Mouse (Mus musculus) left cerebral cortex, postnatal 4 days (tissue): Measurements from ENCODE around the gene Ino80d. TPM values are rescaled to one million over a fixed set of nuclear protein-coding genes. Genes with fewer than 3 reads are reported as not detected.

ENCODE experiments used
- DNase-seq: peaks from one replicate; pipeline ENCODE4 v3.0.0-alpha.2; 2022
- intact Hi-C: fragments of 180-260 bp; cut with DNase I; formaldehyde crosslinking; loops from one replicate; pipeline ENCODE4 v1.15.1; 2025
- total RNA-seq, 2 experiments: library from RNA; stranded (reverse); gene quantifications; 2 replicates each; pipeline ENCODE4 v1.2.3; 2021

Gene Ino80d
- total RNA-seq, 2 experiments from 2014 or later, result 32.0 to 32.7 TPM

DNA sequence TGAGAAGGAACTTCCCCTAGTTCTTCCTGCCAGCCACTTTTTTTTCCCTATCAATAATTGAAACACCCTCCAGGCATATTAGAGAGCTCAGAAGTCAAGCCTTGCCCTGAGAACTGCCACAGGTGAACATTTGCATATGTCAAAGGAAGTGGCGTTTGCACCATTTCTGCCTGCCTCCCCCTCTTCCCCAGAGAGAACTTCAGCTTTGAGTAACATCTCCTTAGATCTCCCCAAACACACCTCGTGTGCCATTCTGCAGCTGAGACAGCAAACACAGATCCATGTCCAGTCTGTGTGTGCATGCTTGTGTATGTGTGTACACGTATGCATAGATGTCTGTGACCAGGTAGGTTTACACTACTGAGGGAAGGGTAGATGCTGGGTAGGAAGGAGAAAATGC is 112.6 kb downstream of the Ino80d start:
- no peak for DNase-seq
- intact Hi-C loops, result no loop called here

GRCm38 (mm10) chr1:62993348-62993747 is 121.1 kb downstream of the Ino80d start:
- DNase-seq, result no peak
- intact Hi-C loops, result no loop called here

DNA sequence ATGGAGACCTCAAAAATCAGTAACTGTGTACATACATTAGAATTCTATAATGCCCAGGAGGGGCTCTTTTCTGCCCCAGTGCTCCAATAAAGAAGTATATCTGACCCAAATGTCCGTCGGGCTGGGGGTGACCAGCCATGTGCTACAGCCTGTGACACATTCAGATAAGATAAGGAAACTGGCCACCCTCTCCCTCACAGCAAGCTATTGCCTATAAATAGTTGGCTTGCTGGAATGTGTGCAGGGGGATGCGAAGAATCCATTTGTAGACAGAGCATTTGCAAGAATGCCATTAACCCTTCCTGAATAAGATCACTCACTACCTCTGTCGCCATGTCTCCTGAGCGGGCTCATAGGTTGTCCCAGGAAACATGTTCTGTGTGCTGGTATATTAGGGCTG is 121.8 kb downstream of the Ino80d start:
- DNase-seq, result no peak
- intact Hi-C loops, result no loop called here

- intact Hi-C loops, result no loop called here
- DNase-seq, result no peak
These were observed 123.4 kb downstream of the Ino80d start for GRCm38 (mm10) chr1:62991021-62991420.

DNA sequence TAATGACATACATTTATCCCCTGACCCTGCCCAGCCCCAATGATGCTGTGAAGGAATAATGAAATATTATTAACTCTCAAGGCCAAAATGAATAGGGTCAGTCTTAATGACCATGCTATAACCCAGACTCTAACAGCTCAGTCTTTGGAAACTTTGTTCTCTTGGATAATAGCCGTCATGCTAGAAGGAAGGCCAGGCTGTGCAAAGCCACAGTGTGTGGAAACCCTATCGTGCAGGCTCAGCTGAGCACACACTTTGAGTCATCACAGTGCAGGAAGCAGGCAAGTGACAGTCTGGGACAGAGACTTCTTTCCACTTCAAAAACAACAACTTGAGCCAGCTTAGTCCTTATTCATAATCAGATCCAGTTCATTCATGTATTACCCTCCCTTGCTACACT is 126.9 kb downstream of the Ino80d start:
- intact Hi-C loops, result loop anchor here (10.0 kb wide), 1 partner anchor 1933 kb away; no protein-coding TSS in a partner anchor
- no peak for DNase-seq

DNA sequence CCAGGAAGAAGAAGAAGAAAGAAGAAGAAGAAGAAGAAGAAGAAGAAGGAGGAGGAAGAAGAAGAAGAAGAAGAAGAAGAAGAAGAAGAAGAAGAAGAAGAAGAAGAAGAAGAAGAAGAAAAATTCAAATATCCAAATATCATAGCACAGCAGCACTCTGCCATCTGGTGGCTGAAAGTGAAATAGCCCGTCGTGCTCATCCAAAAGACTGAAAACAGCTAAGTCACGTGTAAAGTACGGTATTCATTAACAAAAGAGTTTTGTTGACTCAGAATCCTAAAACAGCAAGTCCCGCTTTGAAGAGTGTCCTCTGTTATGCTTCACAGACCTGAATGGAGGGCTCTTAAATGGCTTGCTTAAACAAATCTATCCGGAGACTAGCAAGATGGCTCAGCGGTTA is 128.2 kb downstream of the Ino80d start:
- DNase-seq, result peak; percentile 45
- intact Hi-C loops, result loop anchor here (10.0 kb wide), 1 partner anchor 1931 kb away; no protein-coding TSS in a partner anchor

- intact Hi-C loops, result loop anchor here (10.0 kb wide), 1 partner anchor 1930 kb away; no protein-coding TSS in a partner anchor
- DNase-seq, result peak; percentile 43
These were observed 129.9 kb downstream of the Ino80d start for GRCm38 (mm10) chr1:62984566-62984965.

GRCm38 (mm10) chr1:62976742-62977141 is 137.7 kb downstream of the Ino80d start:
- intact Hi-C loops, result no loop called here
- no peak for DNase-seq

- no peak for DNase-seq
- intact Hi-C loops, result loop anchor here (10.0 kb wide), 2 partner anchors 172 to 1782 kb away; no protein-coding TSS in a partner anchor
These were observed 147.6 kb downstream of the Ino80d start for GRCm38 (mm10) chr1:62966885-62967284.

GRCm38 (mm10) chr1:62964291-62964690 is 150.2 kb downstream of the Ino80d start:
- intact Hi-C loops, result loop anchor here (5.0 to 10.0 kb wide), 3 partner anchors 169 to 1779 kb away; no protein-coding TSS in a partner anchor
- peak; percentile 75 for DNase-seq

DNA sequence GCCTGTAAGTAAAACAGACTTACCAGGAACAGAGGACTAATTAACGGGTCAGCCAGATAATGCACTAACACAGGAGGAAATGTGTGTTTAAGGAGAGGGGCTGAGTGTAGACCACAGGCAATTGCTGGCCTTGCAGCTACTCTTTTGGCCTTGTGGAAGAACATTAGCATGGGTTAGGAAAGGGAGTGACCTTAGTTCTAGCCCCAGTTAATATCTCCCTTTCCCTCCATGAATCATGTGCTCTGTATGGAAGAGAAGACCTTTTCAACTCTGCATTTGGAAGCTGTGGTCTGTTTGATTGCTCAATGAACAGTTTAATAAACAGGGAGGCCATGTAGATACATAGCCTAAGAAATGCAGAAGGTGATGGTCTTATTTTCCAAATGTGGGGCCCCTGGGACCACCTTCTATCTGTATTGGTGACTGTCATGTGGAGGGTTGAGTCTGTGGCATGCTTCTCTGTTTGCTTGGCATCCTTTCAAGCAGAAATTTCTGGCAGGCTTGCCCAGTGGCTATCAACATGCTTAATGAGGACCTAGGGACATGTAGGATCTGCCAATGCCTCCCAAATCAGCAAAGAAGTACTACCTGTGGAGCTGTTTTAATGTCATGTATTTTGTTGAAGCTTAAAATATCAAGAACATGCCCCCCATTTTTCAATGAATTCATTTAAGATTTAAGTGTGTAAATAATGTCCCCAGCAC is 157.4 kb downstream of the Ino80d start:
- intact Hi-C loops, result no loop called here
- peak; percentile 23 for DNase-seq

DNA sequence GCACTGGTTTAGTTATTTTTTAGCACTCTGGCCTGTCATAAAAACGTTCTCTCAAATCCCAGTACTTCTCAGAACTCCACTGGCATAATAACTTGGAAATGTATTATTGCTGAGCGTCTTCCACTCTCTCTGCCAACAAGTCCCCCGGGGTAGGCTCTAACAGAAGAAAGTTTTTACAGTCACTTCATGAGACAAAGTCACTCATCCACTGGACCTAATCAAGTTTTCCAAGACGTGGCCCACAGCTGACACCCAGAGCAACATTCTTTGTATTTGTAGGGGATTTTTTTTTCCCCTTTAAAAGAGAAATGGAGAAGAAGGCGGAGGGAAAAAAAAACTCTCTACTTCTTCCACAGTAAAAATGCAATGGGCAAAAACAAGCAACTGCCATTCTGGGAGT is 157.9 kb downstream of the Ino80d start:
- intact Hi-C loops, result no loop called here
- no peak for DNase-seq

GRCm38 (mm10) chr1:62955340-62955739 is 159.1 kb downstream of the Ino80d start:
- intact Hi-C loops, result no loop called here
- no peak for DNase-seq

GRCm38 (mm10) chr1:62953036-62953435 is 161.4 kb downstream of the Ino80d start:
- DNase-seq, result no peak
- intact Hi-C loops, result no loop called here

- intact Hi-C loops, result no loop called here
- DNase-seq, result no peak
These were observed 162.1 kb downstream of the Ino80d start for GRCm38 (mm10) chr1:62952319-62952718.

DNA sequence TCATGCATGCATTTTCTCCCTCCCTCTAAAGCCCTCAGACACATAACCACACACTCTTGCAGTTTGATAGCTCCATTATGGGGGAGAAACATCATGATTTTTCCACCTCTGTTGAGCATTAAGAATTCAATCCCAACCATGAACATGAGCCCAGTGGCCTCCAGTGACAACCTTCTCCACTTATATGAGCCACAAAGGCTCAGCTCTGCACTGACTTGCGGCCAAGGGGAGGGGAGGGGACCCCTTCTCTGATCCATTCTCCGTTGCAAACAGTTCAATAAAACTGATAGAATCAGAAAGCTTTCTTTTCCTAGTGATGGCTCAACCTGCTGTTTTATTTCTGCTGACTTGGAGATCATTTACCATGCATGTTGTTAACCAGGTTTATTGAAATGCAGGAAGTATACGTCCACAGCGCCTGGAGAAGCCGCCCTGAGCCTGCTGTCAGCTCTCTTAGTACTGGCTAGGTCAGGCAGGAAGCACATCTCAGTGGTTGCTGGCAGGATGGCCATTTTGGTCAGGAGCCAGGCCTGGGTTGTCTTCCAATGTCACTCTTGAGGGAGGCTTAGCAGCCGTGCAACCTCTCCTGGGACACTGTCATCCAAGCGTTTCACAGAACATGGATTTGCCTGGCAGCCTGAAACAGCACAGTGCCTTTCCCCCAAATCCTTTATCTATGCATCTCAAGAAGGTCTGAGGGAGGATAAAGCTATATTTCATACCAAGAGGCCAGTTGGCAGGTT is 163.2 kb downstream of the Ino80d start:
- intact Hi-C loops, result no loop called here
- peak; percentile 96 for DNase-seq

GRCm38 (mm10) chr1:62950526-62950925 is 163.9 kb downstream of the Ino80d start:
- intact Hi-C loops, result no loop called here
- DNase-seq, result no peak

DNA sequence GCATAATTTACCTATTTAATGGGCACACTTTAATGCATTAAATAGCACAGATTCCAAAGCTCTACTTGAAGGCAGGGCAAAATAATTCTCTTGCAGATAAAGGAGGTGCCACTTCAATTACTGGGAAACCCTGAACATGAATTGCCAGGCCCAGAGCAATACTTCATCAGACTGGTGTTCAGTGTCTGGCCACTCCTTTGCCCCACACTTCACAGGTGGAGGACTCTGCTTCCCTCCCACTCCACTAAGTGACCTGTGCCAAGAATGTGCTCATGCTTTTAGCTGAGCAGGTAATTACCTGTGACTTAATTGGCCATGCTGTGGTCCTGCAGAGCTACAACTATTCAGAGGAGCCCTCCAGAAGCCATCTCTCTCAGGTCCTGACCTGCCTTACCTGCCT is 166.7 kb downstream of the Ino80d start:
- intact Hi-C loops, result no loop called here
- no peak for DNase-seq

DNA sequence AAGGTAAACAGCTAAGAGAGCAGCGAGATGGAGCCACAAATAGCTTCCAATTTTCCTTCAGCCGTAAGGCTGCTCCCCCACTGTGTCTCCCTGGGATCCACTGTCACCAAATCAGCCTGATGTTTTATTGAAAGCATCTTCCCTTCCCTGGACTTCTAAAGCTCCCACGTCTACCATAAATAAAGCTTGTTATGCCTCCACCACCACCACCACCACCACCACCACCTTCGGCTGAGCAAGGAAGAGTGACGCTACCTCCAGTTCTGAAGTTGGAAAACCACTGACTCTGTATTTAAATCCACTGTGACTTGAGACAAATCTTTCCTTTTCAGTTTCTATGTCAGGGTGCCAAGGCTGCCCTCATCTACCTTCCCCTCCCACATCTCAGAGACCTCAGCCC is 167.5 kb downstream of the Ino80d start:
- intact Hi-C loops, result no loop called here
- DNase-seq, result no peak

GRCm38 (mm10) chr1:62934752-62935329 is 179.6 kb downstream of the Ino80d start:
- DNase-seq, result no peak
- intact Hi-C loops, result loop anchor here (10.0 kb wide), 2 partner anchors 140 to 230 kb away; partner anchors contain the start of gene Nrp2

DNA sequence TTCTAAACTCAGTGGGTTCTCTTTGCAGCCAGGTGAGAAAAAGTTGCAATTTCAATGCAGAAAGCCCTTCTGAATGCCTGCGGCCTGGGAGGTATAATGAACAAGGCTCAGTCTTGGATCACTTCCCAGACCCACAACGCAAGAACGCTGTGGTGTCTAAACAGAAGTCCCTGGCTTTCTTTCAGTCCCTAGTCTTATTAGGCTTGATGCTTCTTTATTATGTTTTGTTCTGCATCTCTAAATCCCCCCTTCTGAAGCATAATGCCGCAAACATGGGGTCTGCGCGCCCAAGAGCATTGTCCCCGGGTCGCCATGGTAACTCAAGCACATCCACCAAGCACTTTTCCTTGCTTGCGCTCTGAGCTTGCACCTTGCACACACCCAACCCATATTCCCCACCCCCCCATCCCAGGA is 180.4 kb downstream of the Ino80d start:
- intact Hi-C loops, result loop anchor here (10.0 kb wide), 2 partner anchors 139 to 229 kb away; partner anchors contain the start of gene Nrp2

More for the DNA sequence above, 180.4 kb downstream of the Ino80d start:
- DNase-seq, result peak; percentile 57
